Comparison of ENCODE assay signal across 8 mouse cellular contexts in genomic region chr2:179975851-179976250, GRCm38 (mm10). TPM values are rescaled to one million over a fixed set of nuclear protein-coding genes. Genes with fewer than 3 reads are reported as not detected.
DNase-seq lines count a peak whose midpoint lies in the region; ATAC-seq and TF ChIP-seq lines count a peak whose summit lies in the region.

No protein-coding gene starts in this region.

- H3K27ac ChIP-seq in heart, adult 2 months: no peak overlapping the region
- H3K27ac ChIP-seq in brown adipose tissue, adult 24 weeks (replicated peaks; ENCODE audit: low read depth, low read length): no peak overlapping the region
- peak overlapping the region; percentile 98 for H3K27ac ChIP-seq in hindbrain, embryonic 15.5 days (replicated peaks)
- H3K27ac ChIP-seq in lung, postnatal 0 days (ENCODE audit: low read length): peak overlapping the region; percentile 99

- no peak for TF ChIP-seq CTCF in heart, adult 2 months (IDR thresholded peaks at IDR 0.05)
- TF ChIP-seq CTCF in lung, postnatal 0 days (IDR thresholded peaks at IDR 0.05): no peak

- H3K79me2 ChIP-seq in heart, adult 2 months (replicated peaks; ENCODE audit: control insufficient read depth, insufficient read depth, low read length): no peaks in the 10 kb centered on the region; the same call in none of the 2 replicates

- intact Hi-C loops in heart, adult 2 months (cut with DNase I): no loop called here
- intact Hi-C loops in heart, postnatal 36 days (cut with DNase I): loop anchor here (2.0 to 5.0 kb wide), 3 partner anchors 67 to 296 kb away; partner anchors contain the start of genes Cables2, Osbpl2, Psma7 and Ss18l1

- no peaks in the 10 kb centered on the region for H3K27me3 ChIP-seq in heart, adult 2 months (ENCODE audit: control insufficient read depth, insufficient read depth, low read length)
- no peaks in the 10 kb centered on the region for H3K27me3 ChIP-seq in hindbrain, embryonic 15.5 days
- no peaks in the 10 kb centered on the region for H3K27me3 ChIP-seq in lung, postnatal 0 days (replicated peaks; ENCODE audit: insufficient read depth, low read length)

- H3K4me2 ChIP-seq in hindbrain, embryonic 15.5 days: peak overlapping the region; percentile 99
- peak overlapping the region; percentile 95 for H3K4me2 ChIP-seq in lung, postnatal 0 days (replicated peaks; ENCODE audit: low read depth, low read length)

- peak overlapping the region; percentile 77 for H3K9ac ChIP-seq in heart, adult 2 months (ENCODE audit: low read depth, low read length)
- peak overlapping the region; percentile 81 for H3K9ac ChIP-seq in hindbrain, embryonic 15.5 days
- peak overlapping the region; percentile 94 for H3K9ac ChIP-seq in lung, postnatal 0 days (replicated peaks; ENCODE audit: low read depth)

- H3K4me1 ChIP-seq in heart, adult 2 months (ENCODE audit: control insufficient read depth, insufficient read depth, low read length): peaks cover 27% of the 10 kb centered on the region
- peaks cover 26% of the 10 kb centered on the region for H3K4me1 ChIP-seq in brown adipose tissue, adult 24 weeks (ENCODE audit: control insufficient read depth, insufficient read depth, insufficient read length, low read length)
- H3K4me1 ChIP-seq in hindbrain, embryonic 15.5 days (replicated peaks): peaks cover 45% of the 10 kb centered on the region
- peaks cover 16% of the 10 kb centered on the region for H3K4me1 ChIP-seq in lung, postnatal 0 days (ENCODE audit: insufficient read depth, low read depth, low read length)

- peak in 1 of 2 experiments; percentile 42 for DNase-seq in heart, adult 2 months
- DNase-seq in heart, postnatal 36 days: no peak
- DNase-seq in CD4-positive helper T cell, adult 2 months (ENCODE audit: low read depth, low spot score): peak; percentile 36
- DNase-seq in lung, postnatal 0 days (ENCODE audit: low spot score): peak; percentile 16
- DNase-seq in thymus, postnatal 25 days: peak; percentile 28
- DNase-seq in frontal cortex, adult 2 months (ENCODE audit: extremely low spot score in 1 of 2, low spot score in 1 of 2): no peak

- TF ChIP-seq EP300 in heart, adult 2 months (IDR thresholded peaks at IDR 0.05; ENCODE audit: insufficient read depth, low read depth, low read length): no peak
- no peak for TF ChIP-seq EP300 in lung, postnatal 0 days (IDR thresholded peaks at IDR 0.05)

- H3K36me3 ChIP-seq in heart, adult 2 months (ENCODE audit: control insufficient read depth, insufficient read depth, low read length): peaks cover 7% of the 10 kb centered on the region
- no peaks in the 10 kb centered on the region for H3K36me3 ChIP-seq in hindbrain, embryonic 15.5 days
- H3K36me3 ChIP-seq in lung, postnatal 0 days (ENCODE audit: insufficient read depth, low read length): no peaks in the 10 kb centered on the region

- no peak for TF ChIP-seq POLR2A in heart, adult 2 months (IDR thresholded peaks at IDR 0.05; ENCODE audit: insufficient read depth, low read depth, low read length)

- ATAC-seq in hindbrain, embryonic 15.5 days (ENCODE audit: low FRiP score, low read depth): no peak
- no peak for ATAC-seq in lung, postnatal 0 days

- WGBS in heart, adult 2 months: 36% methylated on average over 82 of the region's 82 CpGs
- 1% methylated on average over 34 of the region's 82 CpGs for WGBS in hindbrain, embryonic 15.5 days
- WGBS in lung, postnatal 0 days: no CpG with 5 or more reads among the region's 82 CpGs

- no peak overlapping the region for H3K4me3 ChIP-seq in heart, adult 2 months
- H3K4me3 ChIP-seq in brown adipose tissue, adult 24 weeks (ENCODE audit: insufficient read depth, low read depth, low read length): peak overlapping the region; percentile 100
- H3K4me3 ChIP-seq in hindbrain, embryonic 15.5 days: peak overlapping the region; percentile 73
- peak overlapping the region; percentile 91 for H3K4me3 ChIP-seq in lung, postnatal 0 days (ENCODE audit: low read depth, low read length)

- H3K9me3 ChIP-seq in hindbrain, embryonic 15.5 days: no peaks in the 10 kb centered on the region
- H3K9me3 ChIP-seq in lung, postnatal 0 days (ENCODE audit: low read length): no peaks in the 10 kb centered on the region

RNA-seq across cellular contexts. Expression of gene Taf4, which starts 0.6 kb away (rescaled TPM):
- 10 to 100 TPM; 16.4 to 20.5 TPM for total RNA-seq in heart, adult 2 months (2021)
- 7.4 and 8.6 TPM in 2 replicates for polyA plus RNA-seq in heart, adult 2 months (2012; rRNA removed)
- total RNA-seq in heart, postnatal 36 days (2021): 10 to 100 TPM; 15.5 to 21.3 TPM
- 7.1 and 8.0 TPM in 2 replicates for polyA plus RNA-seq in brown adipose tissue, adult 24 weeks (2012; ENCODE audit: insufficient read depth, insufficient read length, missing spikeins)
- 3.5 and 3.7 TPM in 2 replicates for polyA plus RNA-seq in hindbrain, embryonic 15.5 days (2015; fragmentation: Nextera tagmentation; extraction: Ambion mirVana)
- 2.8 and 3.5 TPM in 2 replicates for polyA plus RNA-seq in lung, postnatal 0 days (2015; fragmentation: Nextera tagmentation; extraction: Ambion mirVana)
- 14.1 and 15.1 TPM in 2 replicates for polyA plus RNA-seq in frontal cortex, adult 2 months (2012; rRNA removed)

RNA-seq across cellular contexts. Expression of gene Lsm14b, which starts 48.9 kb away (rescaled TPM):
- 10 to 100 TPM; 60.1 to 71.4 TPM for total RNA-seq in heart, adult 2 months (2021)
- polyA plus RNA-seq in heart, adult 2 months (2012; rRNA removed): 41.2 and 47.6 TPM in 2 replicates
- total RNA-seq in heart, postnatal 36 days (2021): 10 to 100 TPM; 64.3 to 64.7 TPM
- 19.9 and 25.8 TPM in 2 replicates for polyA plus RNA-seq in brown adipose tissue, adult 24 weeks (2012; ENCODE audit: insufficient read depth, insufficient read length, missing spikeins)
- polyA plus RNA-seq in hindbrain, embryonic 15.5 days (2015; fragmentation: Nextera tagmentation; extraction: Ambion mirVana): 18.8 and 20.5 TPM in 2 replicates
- 6.5 and 7.0 TPM in 2 replicates for polyA plus RNA-seq in lung, postnatal 0 days (2015; fragmentation: Nextera tagmentation; extraction: Ambion mirVana)
- 85.2 and 88.4 TPM in 2 replicates for polyA plus RNA-seq in frontal cortex, adult 2 months (2012; rRNA removed)

Comparison
In these comparisons a context has a peak if more than half of its experiments do, and no peak if none do; other contexts are left out.
1. DNase-seq: peak in CD4-positive helper T cell, adult 2 months (single experiment), lung, postnatal 0 days (single experiment) and thymus, postnatal 25 days (single experiment); none in heart, postnatal 36 days (0 of 2) and frontal cortex, adult 2 months (0 of 2).
2. H3K27ac ChIP-seq: peak in hindbrain, embryonic 15.5 days (single experiment) and lung, postnatal 0 days (single experiment); none in heart, adult 2 months (single experiment) and brown adipose tissue, adult 24 weeks (single experiment).
3. Peak in every context shown above with its lines, with median percentiles within 50 percentile points of each other: H3K9ac ChIP-seq.